Mouse (Mus musculus) cerebellum, adult 11-12 months (tissue): ENCODE data around the gene Dhx58.
"Not testable (repeated sequence)": the region's sequence is repeated elsewhere in the genome, so short reads cannot be mapped to it uniquely, and the experiment has no call there.

Source experiments
- DNase-seq: peaks from one replicate; pipeline ENCODE4 v3.0.0; 2022

Gene Dhx58

DNA sequence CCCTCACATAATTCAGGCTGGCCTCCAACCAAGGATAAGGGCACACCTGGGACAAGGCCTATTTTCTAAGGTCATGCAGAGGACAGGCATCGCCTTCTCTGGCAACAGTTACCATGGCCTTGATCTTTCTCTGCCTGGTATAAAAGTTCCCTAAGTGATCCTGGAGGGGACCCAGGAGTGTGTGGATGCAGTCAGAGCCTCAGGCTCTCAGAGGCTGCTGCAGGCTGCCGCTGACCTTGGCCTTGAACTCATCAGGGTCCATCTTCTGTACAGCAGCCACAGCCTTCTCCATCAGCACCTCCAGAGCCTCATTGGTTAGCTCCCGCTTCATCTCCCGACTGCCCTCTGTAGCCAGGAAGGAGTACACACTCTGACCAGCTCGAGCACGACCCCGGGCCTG lies 6.2 kb downstream of the Dhx58 start:
- DNase-seq, result no peak

DNA sequence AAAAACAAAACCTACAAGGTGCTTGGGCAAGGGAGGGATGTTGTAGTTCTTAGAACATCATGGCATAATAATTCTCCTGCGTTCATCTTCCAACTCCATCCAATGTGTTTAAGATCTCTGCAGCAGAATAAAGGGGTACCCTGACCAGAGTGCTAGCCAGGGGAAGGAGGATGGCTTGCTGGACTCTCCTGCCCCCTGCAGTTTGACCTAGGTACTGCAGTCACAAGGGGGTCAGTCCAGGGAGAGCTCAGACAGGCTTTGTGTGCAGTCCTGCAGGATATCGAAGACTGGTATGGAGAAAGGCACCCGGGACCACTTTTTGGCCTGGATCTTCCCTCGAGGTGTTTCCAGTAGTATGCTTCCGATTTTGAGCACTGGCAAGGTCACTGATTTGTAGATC lies 9.1 kb downstream of the Dhx58 start:
- DNase-seq, result no peak

DNA sequence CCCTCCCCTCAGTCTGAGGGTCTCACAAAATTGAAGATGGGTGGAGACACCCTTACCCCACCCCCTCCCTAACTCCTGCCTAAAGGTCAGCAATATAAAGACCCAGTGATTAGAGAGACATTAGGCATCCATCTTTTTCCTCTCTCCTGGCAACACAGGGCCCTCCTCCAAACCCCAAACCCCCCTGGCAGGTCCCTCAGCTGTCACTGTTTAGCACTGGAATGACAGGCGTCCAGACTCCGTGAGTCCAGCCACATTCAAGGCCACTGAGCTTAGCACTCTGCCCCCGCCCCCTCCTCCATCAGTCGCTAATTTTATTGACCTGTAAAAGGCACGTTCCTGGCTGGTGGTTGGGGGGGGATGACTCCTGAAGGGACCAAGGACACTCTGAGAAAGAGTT lies 10.9 kb downstream of the Dhx58 start:
- DNase-seq, result no peak

DNA sequence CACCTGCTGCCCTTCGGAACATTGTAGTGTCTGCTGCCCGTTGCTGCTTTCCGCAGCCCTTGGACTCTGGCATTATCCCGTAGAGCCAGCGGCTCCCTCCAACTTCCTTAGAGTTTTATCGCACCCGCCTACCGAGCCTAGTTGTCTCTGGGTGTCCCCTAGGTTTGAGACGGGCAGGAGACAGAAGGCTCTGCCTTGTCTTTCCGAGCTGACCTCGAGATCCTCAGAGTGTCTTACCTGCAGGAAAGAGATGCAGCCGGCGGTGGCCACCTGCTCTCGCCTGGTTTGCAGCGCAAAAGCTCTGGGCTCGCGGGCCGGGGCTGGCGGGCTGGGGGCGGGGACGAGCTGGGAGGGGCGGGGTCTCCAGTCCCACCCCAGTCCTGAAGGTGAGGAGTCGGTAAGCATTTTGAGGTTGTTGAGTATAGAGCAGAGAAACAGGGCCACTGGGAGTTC lies 11.9 kb downstream of the Dhx58 start, which contains the start of gene Zfp385c:
Gene Zfp385c, minus strand, starts transcription at position 292 of the 453 bp plus-strand sequence.
- DNase-seq, result no peak

DNA sequence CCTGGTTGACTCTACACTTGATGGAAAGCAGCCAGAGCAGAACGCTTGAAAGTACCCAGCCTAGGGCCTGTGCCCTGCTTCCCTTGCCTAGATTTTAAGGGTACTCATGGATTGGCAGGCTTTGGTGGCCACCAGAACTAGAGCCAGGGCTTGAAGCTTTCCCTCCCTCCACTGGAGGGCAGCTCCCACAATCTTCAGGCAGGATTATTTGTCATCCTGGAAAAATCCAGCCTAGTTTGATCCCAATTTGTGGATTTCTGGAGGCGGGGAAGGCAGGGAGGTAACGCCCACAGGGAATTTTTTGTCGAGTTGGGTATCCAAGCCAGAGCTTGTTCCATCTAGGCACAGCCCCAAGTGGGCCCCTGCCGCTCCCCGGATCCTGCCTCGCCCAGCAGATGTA lies 13.7 kb downstream of the Dhx58 start:
- no peak for DNase-seq

DNA sequence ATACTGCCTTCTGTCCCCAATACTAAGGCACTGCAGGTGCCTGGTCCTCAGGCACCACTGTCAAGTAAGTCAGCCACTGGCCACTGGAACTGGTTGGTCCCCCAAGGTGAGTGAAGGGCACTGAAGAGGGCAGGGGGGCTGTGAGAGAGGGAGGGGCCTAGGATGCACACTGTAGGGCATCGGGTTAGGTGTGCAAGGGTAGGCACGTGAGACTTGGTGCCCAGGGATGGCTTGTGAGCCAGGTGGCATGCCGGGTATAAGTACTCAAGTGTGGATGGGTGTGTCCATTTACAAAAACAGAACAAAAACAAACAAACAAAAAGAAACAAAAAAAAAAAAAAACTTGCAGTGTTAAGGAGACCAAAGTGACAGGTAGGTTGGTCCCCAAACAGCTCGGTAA lies 15.6 kb downstream of the Dhx58 start:
- no peak for DNase-seq

DNA sequence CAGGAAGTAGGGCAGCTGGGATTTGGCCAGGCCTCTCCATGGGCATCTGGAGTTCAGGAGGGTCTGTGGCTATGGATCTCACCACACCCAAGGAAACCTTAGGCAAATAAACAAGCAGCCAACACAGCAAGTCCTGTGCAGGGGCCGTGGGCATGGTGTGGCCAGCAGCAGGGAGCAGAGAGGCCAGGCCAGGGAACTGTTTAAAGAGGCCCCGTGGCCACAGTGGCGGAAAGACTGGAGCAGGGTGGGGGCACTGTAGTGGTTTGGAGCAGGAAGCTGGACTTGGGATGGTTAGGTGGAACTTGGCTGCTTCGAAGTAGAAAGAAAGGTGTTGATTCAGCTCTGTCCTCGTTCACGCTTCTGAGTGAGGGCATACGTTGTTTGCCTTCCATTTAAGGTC lies 16.8 kb downstream of the Dhx58 start:
- no peak for DNase-seq

DNA sequence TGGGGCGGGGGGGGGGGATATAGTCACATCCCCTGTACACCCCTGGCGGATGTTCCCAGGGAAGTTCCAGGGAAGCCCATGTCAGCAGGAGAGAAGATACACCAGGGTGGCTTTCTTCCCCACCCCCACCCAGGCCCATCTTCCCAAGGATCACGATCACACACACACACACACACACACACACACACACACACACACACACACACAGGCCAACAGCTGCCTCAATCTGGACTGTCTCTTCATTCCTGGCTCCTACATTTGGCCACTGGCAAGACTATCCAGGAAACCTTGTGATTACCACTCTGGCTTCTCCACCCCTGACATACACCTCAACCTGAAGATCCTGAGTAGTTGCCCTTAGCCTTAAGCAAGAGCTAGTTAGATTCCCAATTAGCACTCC lies 18.7 kb downstream of the Dhx58 start:
- no peak for DNase-seq

DNA sequence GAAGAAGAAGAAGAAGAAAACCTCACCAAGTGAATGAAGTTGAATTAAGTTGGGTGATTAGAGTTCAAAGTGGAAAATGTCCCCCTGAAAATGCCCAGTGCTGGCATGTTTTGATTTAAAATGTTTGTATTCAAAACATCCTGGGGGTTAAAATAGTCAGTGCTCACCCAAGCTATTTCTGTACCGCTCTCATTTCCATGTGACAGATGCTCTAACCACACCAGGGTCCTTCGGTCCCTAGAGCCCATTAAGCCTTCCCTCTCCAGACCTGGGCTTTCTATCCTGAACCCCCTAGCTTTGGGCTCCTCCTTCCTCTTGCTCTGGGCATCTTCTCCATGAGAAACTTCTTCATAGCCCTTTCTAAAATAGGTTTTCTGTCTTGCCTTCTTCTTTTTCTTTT lies 20.0 kb downstream of the Dhx58 start:
- no peak for DNase-seq

DNA sequence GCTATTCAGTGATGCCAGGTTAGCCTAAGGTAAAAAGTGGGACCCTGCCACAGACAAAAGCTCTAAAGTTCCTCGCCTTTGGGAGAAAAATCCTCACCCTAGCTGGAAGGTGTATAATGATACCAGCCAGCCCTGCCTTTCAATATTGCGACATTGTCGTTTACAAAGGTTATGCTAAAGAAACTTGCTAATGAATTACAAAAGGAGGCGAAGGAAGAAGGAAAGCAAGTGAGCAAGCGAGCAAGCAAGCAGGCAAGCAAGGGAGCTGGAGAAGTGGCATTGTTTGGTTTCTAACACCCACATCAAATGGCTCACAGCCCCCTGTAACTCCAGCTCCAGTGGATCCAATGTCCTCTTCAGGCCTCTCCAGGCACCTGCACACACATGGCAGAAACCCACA lies 21.5 kb downstream of the Dhx58 start:
- DNase-seq, result no peak

DNA sequence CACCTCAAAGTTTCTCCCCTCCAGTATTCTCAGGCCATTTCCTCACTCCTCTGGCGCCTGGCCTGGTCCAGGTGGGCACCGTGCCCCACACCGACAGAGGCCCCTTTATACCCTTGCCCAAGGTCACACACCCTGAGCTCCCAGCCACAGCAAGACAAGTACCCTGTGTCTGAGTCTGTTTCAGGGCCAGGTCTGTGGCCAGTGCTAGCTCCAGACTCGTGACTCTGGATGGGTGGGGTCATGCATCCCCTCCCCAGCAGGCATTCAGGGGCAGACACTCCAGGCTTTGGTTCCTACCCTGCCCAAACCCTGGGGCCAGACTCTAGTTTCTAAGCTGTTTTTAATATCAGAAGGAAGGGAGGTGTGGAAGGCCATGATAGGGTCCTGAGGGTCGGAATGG lies 22.2 kb downstream of the Dhx58 start:
- no peak for DNase-seq

DNA sequence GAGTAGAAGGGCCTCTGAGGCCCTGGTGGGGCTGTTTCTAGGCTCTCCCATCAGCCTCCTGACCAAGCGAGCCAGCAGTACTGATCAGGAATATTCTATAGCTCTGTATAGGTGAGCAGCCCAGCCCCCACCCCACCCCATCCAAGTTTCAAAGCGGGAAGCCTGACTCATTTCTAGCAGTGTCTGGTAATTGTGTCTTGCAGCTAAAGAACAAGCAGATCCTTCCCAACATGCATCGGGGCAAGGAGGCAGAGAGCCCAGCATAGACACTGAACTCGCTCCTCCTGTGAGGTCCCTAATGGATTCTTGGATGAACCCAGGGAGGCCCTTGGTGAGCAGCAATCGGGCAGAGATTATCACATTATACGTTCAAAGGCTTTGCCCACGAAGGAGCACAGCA lies 26.3 kb downstream of the Dhx58 start:
- no peak for DNase-seq

DNA sequence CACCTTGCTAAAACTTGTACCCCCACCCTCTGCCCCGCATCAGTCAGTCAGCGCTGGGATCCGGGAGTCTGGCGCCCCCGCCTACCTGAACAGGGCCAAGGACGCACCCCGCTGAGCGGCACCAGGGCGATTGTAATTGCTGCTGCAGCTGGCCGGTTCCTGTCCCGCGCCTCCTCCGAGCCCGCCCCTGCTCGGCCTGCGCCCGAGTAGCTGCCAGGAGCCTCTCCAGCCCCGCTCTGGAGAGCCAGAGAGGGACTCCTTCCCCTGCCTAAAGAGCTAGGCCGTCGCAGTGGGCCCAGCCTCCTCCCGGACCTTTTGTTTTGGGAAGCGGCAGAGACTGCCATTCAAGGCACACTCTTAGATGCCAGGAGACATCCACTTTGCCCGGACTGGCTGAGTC lies 30.9 kb downstream of the Dhx58 start:
- no peak for DNase-seq

DNA sequence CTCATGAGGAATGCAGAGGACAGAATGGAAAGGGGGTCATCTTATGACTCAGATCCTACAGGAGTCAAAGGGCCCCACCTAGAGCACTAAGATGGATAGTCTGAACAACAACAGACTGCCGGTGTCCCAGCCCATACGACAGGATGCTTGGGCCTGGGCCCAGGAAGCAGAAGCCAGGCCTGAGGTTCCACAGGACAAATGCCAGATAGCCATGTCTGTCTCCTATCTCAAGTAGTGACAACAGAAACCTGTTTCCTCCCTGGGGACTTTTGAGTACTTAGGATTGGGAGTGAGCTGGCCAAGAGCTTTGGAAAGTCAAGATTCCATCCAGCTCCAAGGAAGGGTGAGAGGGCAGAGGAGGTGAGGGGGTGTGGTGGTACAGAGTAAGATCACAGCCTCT lies 32.1 kb downstream of the Dhx58 start:
- no peak for DNase-seq

DNA sequence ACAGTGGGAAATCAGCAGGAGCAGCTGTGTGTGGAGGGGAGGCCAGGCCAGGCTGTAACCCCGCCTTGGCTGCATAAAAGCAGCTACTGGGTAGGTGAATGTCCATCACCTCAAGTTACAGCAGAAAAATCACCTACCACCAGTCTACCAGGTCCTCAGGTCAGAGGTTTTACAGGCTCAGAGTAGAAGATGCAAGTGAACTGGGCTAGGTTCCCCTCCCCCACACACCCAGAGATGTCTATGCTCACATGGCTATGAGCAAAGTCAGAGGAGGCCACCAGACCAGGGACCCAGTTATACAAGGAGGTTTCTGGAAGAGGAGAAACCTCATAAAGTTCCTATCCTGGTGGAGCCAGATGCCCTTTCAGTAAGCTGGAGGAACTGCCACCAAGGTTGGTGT lies 33.0 kb downstream of the Dhx58 start:
- no peak for DNase-seq

DNA sequence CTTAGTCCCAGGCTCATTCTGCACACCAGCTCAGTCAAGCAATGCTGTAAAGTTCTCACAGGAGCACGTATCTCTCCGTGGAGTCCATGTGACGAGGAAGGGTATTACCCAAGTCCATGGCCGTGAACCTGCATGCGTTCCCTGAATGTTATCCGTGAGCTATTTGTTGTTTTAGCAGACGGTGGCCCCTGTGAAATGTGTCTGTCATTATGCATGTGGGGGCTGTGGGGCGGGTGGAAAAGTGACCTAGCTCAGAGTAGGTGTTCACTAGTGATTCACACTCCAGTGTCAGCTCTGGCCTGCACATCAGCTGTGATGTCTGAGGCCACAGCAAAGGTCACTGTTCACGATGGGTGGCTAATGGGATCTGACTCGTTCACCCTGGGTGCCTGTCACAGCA lies 44.3 kb downstream of the Dhx58 start:
- DNase-seq, result no peak

DNA sequence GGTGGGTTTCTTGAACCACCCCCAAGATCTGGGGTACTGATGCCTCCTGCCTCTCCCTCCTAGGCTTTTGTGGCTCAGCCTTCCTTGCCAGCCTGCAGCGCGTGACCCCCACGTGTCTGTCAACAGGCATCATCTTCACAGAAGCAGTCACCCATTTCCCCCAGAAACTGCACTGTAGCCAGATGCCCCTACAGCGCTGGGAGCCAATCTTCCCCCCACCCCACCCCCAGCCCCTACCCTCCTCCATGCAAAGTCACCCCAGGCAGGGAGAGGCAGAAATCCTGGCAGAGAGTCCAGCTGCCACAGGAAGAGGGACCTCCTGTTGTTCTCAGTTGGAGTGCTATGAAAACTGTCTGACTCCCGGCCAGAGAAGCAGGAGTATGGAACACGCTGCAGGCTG lies 47.6 kb downstream of the Dhx58 start:
- DNase-seq, result no peak

DNA sequence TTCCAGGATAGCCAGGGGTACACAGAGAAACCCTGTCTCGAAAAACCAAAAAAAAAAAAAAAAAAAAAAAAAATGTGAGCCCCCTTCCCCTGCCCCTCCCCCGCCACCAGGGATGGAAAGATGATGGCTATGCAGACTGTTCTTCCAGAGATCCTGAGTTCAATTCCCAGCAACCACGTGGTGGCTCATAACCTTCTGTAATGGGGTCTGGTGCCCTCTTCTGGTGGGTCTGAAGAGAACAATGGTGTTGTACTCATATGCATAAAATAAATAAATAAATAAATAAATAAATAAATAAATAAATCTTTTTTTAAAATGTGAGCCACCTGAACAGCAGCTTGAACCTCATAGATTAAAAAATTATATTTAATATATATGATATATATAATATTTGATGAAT lies 48.5 kb downstream of the Dhx58 start:
- not testable (repeated sequence) for DNase-seq

DNA sequence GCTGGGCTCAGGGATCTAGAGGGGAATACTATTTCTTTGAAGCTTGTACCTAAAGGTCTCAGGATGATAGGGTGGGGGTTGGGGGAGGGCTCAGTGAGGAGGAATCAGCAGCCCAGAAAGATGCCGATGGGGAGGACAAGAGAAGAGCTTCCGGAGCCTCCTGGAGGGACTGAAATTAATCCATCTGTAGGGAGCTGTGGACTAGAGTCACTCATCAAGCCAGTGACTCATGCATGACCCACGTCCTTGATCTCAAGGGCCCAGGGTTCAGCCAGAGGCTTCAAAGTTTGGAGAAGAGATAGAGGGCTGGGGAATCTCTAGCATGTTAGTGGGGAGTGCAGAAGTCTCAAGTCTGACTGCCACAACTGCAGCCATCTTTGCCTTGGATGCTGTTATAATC lies 52.3 kb downstream of the Dhx58 start:
- no peak for DNase-seq

DNA sequence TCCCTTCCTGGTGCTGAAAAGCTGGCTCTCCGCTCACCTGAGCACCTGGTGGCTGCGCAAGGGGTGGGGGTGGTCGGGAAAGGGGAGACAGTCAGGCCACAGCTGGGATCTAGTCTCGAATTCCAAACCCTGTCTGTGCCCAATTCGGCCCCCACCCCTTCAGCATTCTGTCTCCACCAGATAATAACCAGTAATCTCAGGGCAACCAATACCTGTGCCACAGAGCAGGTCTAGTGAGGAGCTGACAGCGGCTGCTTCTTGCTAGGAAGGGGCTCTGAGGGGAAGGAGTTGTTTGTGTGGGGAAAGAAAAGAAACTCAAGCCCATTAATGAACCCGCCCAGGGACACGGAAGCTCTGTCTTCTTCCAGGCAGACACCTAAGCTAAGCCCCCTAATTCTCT lies 52.9 kb downstream of the Dhx58 start:
- DNase-seq, result no peak

DNA sequence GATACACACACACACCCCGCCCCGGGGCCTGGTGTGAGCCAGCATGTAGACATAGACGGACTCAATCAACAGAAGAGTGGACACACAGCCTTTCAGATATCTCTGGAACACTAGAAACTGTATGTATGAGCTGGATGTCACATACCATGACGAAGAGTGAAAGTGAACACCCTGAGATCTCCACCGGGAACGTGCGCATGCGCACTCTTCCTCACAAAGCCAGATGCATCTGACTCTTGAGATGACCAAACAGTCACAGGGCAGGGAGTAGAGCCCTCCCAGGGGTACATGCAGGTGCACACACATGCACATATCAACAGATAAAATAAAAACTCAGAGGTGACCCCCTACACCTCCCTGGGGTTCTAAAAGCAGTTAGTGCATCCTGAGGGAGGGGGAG lies 55.7 kb downstream of the Dhx58 start:
- no peak for DNase-seq

DNA sequence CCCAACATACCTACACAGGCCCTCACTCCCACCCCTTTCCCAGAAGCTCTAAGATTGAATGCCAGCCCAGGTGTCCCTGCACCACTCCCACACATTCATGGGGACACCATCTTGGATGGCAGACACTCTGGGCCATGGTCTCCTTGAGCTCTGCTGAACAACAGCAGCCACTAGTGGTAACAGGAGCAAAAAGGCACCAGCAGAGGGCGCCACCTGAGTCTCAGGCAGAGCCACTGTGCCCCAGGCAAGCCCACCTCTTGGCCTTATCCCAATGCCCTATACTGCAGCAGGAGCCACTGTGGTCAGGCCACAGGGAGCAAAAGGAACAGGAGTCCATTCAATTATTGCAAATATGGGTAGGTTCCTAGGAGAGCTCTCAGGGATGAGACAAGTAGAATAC lies 57.8 kb downstream of the Dhx58 start:
- no peak for DNase-seq
